Mouse (Mus musculus): ENCODE data around the gene Slc10a2. TPM values are rescaled to one million over a fixed set of nuclear protein-coding genes. Genes with fewer than 3 reads are reported as not detected.
"Not testable (repeated sequence)": the region's sequence is repeated elsewhere in the genome, so short reads cannot be mapped to it uniquely, and the experiment has no call there.

The Slc10a2 gene
- polyA plus RNA-seq (2016; fragmentation: Nextera tagmentation; extraction: Ambion mirVana): not detected in 2 replicates

GRCm38 (mm10) chr8:5105186-5105585 is at the start of gene Slc10a2:
Gene Slc10a2 (minus strand): TSS chr8:5105351.
- no peaks in the 10 kb centered on the region for H3K36me3 ChIP-seq (replicated peaks)
- H3K4me3 ChIP-seq: no peak within 1 kb of the TSS
- no peak for DNase-seq (ENCODE audit: low spot score)
- no peak within 1 kb of the TSS for H3K27ac ChIP-seq (replicated peaks)
- 78% methylated on average over 5 of the region's 5 CpGs for WGBS
- no peaks in the 10 kb centered on the region for H3K9me3 ChIP-seq
- H3K27me3 ChIP-seq (replicated peaks; ENCODE audit: low read depth, poor library complexity, severe bottlenecking): no peaks in the 10 kb centered on the region
- no peaks in the 10 kb centered on the region for H3K4me1 ChIP-seq

GRCm38 (mm10) chr8:5129322-5129829 is 24.2 kb upstream of the Slc10a2 start:
- 85% methylated on average over 2 of the region's 2 CpGs for WGBS
- DNase-seq (ENCODE audit: low spot score): no peak
- Histone ChIP-seq H3K27ac (replicated peaks) (no peak overlapping the region), H3K4me1 (no peaks in the 10 kb centered on the region), H3K36me3 (replicated peaks) (no peaks in the 10 kb centered on the region), H3K27me3 (replicated peaks; ENCODE audit: low read depth, poor library complexity, severe bottlenecking) (no peaks in the 10 kb centered on the region), H3K4me3 (no peak overlapping the region), H3K9me3 (no peaks in the 10 kb centered on the region)

GRCm38 (mm10) chr8:5106855-5107254 is 1.7 kb upstream of the Slc10a2 start:
- no peak for DNase-seq (ENCODE audit: low spot score)
- 63% methylated on average over 5 of the region's 5 CpGs for WGBS
- H3K9me3 ChIP-seq: no peaks in the 10 kb centered on the region
- H3K4me3 ChIP-seq: no peak overlapping the region
- no peaks in the 10 kb centered on the region for H3K36me3 ChIP-seq (replicated peaks)
- no peaks in the 10 kb centered on the region for H3K4me1 ChIP-seq
- H3K27me3 ChIP-seq (replicated peaks; ENCODE audit: low read depth, poor library complexity, severe bottlenecking): no peaks in the 10 kb centered on the region
- no peak overlapping the region for H3K27ac ChIP-seq (replicated peaks)

- no peaks in the 10 kb centered on the region for H3K36me3 ChIP-seq (replicated peaks)
- H3K27ac ChIP-seq (replicated peaks): no peak overlapping the region
- H3K27me3 ChIP-seq (replicated peaks; ENCODE audit: low read depth, poor library complexity, severe bottlenecking): no peaks in the 10 kb centered on the region
- H3K4me3 ChIP-seq: no peak overlapping the region
- 88% methylated on average over 4 of the region's 4 CpGs for WGBS
- no peaks in the 10 kb centered on the region for H3K4me1 ChIP-seq
- H3K9me3 ChIP-seq: no peaks in the 10 kb centered on the region
- no peak for DNase-seq (ENCODE audit: low spot score)
Measured at GRCm38 (mm10) chr8:5095392-5095791, 9.8 kb downstream of the Slc10a2 start.

GRCm38 (mm10) chr8:5093991-5094390 is 11.2 kb downstream of the Slc10a2 start:
- not testable (repeated sequence) for H3K36me3 ChIP-seq (replicated peaks); H3K27me3 ChIP-seq (replicated peaks; ENCODE audit: low read depth, poor library complexity, severe bottlenecking); H3K9me3 ChIP-seq; H3K27ac ChIP-seq (replicated peaks); H3K4me3 ChIP-seq; H3K4me1 ChIP-seq; DNase-seq (ENCODE audit: low spot score)

- H3K36me3 ChIP-seq (replicated peaks): no peaks in the 10 kb centered on the region
- DNase-seq (ENCODE audit: low spot score): no peak
- no peak overlapping the region for H3K4me3 ChIP-seq
- no peaks in the 10 kb centered on the region for H3K4me1 ChIP-seq
- no peaks in the 10 kb centered on the region for H3K27me3 ChIP-seq (replicated peaks; ENCODE audit: low read depth, poor library complexity, severe bottlenecking)
- no peaks in the 10 kb centered on the region for H3K9me3 ChIP-seq
- WGBS: 95% methylated on average over 3 of the region's 3 CpGs
- no peak overlapping the region for H3K27ac ChIP-seq (replicated peaks)
Measured at GRCm38 (mm10) chr8:5073654-5074293, 31.4 kb downstream of the Slc10a2 start.

GRCm38 (mm10) chr8:5058888-5059287 is 46.3 kb downstream of the Slc10a2 start:
- H3K4me3 ChIP-seq: no peak overlapping the region
- no peaks in the 10 kb centered on the region for H3K4me1 ChIP-seq
- H3K36me3 ChIP-seq (replicated peaks): no peaks in the 10 kb centered on the region
- no peak for DNase-seq (ENCODE audit: low spot score)
- 89% methylated on average over 1 of the region's 1 CpGs for WGBS
- H3K9me3 ChIP-seq: no peaks in the 10 kb centered on the region
- H3K27me3 ChIP-seq (replicated peaks; ENCODE audit: low read depth, poor library complexity, severe bottlenecking): no peaks in the 10 kb centered on the region
- H3K27ac ChIP-seq (replicated peaks): no peak overlapping the region

GRCm38 (mm10) chr8:5044361-5044900 is 60.7 kb downstream of the Slc10a2 start:
- not testable (repeated sequence) for H3K4me3 ChIP-seq; H3K27me3 ChIP-seq (replicated peaks; ENCODE audit: low read depth, poor library complexity, severe bottlenecking); H3K4me1 ChIP-seq; H3K36me3 ChIP-seq (replicated peaks); H3K27ac ChIP-seq (replicated peaks); DNase-seq (ENCODE audit: low spot score); H3K9me3 ChIP-seq
- 90% methylated on average over 6 of the region's 6 CpGs for WGBS

GRCm38 (mm10) chr8:5038811-5039561 is 66.2 kb downstream of the Slc10a2 start:
- peak; percentile 9 for DNase-seq (ENCODE audit: low spot score)
- Histone ChIP-seq H3K9me3 (no peaks in the 10 kb centered on the region), H3K36me3 (replicated peaks) (no peaks in the 10 kb centered on the region), H3K4me1 (no peaks in the 10 kb centered on the region), H3K27ac (replicated peaks) (no peak overlapping the region), H3K27me3 (replicated peaks; ENCODE audit: low read depth, poor library complexity, severe bottlenecking) (no peaks in the 10 kb centered on the region), H3K4me3 (no peak overlapping the region)
- 78% methylated on average over 4 of the region's 4 CpGs for WGBS

Measured in embryonic facial prominence, embryonic 10.5 days (tissue).